Mouse (Mus musculus) left cerebral cortex, adult 9 months (tissue): ENCODE results near the gene Dad1.
A peak's percentile ranks its signal among the peaks of the same experiment; 100 is the strongest.

Source experiments
- DNase-seq, 2 experiments: peaks; one replicate each; pipeline ENCODE4 v3.0.0; 2022; ENCODE audit warnings: low spot score in 2 of 2

The Dad1 gene

GRCm38 (mm10) chr14:54206309-54206708, 47.6 kb downstream of the Dad1 start:
- DNase-seq = no peak

DNA sequence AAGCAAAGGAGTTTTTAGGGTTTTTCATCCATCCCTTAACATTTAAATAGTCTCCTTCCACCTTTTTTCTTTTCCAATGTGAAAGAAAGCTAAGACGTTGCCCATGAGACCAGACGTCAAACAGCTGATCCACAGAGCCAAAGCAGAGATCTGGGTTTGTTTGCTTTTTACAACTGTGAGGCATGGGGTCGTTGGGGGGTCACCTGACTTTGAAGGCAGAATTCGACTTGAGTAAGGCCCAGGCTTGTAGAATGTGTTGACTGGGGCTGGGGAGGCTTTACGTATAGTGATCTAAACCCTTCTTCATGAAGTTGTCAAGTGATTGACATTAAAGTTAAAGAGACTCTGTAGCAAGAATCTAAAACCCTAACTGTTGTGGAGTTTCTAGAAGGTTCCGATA, 48.0 kb downstream of the Dad1 start:
- DNase-seq = no peak

DNA sequence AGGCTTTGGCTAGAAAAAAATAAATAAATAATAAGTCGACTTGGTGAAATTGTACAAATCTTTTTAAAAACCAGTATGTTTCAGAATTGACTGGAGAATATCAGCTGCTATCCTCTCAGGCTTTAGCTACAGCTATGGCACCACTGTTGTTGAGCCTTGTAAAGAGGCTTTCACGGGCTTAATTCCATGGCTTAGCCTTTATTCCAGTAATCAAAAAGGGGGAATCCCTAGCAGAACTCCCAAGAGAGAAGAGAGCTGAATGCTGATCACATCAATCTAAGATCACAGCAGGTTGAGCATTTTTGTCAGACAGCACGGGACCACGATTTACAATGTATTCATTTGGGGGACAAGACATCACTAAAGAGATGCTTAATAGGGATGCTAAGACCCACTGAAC, 49.1 kb downstream of the Dad1 start:
- DNase-seq = no peak

GRCm38 (mm10) chr14:54204311-54204710, 49.6 kb downstream of the Dad1 start:
- no peak for DNase-seq

GRCm38 (mm10) chr14:54203776-54204175, 50.1 kb downstream of the Dad1 start:
- DNase-seq = no peak

DNA sequence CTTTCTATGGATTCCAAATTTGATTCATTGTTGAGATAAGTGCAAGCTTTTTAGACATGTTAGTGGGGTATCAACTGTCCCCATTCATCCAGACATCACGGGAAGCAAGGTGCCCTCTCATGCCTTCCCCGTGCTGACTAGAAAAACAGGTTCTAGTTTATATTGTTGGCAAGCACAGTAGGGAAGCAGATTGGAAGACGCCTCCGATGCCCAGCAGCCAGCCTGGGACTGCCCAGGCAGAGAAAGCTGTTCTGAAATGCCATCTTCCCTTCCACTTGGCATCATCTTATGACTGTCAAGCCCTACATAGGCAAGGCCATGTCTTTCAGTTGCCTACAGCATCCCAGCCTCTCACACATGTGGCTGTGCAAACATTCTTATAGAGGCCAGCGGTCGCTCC, 50.7 kb downstream of the Dad1 start:
- no peak for DNase-seq

GRCm38 (mm10) chr14:54200363-54200762, 53.5 kb downstream of the Dad1 start:
- no peak for DNase-seq

DNA sequence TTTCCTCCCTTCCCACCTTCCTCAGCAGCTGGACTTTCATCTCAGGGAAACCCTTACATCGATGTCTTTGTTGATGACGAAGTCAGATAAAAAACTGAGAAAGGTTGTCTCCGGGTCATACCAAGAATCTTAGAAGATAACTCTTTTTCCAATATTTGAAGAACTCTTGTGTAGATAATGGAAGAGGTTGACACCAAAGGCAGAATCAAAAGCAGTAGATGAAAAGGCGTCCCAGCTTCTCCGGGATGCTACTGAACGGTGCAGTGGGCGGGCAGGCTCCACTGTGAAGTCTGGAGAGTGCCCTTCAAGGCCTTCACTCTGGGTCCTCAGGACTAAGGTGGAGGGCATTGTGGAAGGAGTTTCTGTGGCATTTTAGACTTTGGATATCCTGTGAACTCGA, 54.2 kb downstream of the Dad1 start:
- DNase-seq = no peak

- DNase-seq = no peak
Observed at GRCm38 (mm10) chr14:54197740-54198139, 56.2 kb downstream of the Dad1 start.

GRCm38 (mm10) chr14:54195838-54196423, 58.0 kb downstream of the Dad1 start:
- DNase-seq = peak; percentile 27 to 43

- no peak for DNase-seq
Observed at GRCm38 (mm10) chr14:54193354-54194133, 60.4 kb downstream of the Dad1 start.

DNA sequence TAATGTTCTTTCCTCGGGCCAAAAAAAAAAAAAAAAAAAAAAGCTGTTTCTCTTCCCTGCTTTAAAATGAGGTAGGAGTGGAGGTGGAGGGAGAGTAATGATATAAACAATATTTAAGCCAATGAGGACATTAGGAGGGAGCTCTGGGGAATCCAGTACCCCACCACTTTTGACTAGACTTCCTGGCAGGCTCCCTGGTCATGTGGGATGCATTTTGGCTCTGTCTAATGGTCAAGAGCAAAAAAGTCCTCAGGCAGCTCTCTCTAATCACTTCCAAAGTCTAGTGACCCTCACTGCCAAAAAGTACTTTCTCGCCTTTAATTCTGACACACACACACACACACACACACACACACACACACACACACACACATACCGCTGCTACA, 61.4 kb downstream of the Dad1 start:
- DNase-seq = peak in 1 of 2 experiments; percentile 28

GRCm38 (mm10) chr14:54191594-54192461, 62.1 kb downstream of the Dad1 start:
- peak in 1 of 2 experiments; percentile 38 for DNase-seq

DNA sequence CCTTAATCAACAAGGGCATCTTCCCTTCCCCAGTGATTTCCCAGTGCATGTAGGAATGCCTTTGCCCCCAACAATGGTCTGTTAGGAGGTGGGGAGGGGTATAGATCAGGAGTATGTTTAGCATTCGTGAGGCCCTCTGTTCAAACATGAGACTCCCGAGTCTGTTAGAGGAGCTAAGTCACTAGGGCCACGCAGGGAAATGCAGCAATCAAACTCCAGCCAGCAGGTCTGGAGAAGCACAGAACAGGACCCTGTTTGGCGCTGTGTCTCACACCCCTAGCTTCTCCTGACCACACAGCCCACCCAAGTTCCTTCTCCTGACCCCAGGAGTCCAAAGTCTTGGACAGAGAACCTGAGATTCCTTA, 62.9 kb downstream of the Dad1 start:
- no peak for DNase-seq

DNA sequence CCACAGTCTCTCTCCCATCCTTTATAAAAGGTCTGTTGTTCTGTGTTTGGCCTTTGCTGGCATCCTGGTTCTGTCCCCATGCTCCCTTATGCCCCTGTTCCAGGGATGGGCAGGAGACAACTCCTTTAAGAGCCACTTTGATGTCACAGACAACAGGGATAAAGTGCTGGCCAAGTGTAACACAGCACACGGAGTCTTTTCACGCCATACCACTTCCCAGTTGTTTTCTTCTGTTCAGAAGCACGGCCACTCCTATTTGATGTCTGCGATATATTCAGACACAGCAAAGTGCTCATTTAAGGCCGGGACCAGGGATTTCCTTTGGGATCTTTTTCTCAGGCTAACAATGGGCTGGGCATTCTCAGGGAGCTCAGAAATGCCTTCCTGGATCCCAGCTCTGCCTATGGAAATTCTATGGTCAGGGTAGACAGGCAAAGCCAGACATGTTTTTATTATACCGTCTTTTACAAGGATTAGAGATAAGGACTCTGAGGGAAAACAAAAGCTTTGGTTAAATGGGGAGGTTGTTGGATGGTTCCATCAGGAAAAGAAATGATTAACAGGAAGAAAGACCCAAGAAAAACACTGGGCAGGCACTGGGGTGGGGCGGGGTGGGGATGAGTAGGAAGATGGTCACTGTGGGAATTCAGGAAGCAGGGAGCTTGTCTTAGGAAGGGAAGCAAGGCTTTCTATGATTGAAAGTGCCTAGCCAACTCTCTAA, 63.4 kb downstream of the Dad1 start:
- DNase-seq = no peak

DNA sequence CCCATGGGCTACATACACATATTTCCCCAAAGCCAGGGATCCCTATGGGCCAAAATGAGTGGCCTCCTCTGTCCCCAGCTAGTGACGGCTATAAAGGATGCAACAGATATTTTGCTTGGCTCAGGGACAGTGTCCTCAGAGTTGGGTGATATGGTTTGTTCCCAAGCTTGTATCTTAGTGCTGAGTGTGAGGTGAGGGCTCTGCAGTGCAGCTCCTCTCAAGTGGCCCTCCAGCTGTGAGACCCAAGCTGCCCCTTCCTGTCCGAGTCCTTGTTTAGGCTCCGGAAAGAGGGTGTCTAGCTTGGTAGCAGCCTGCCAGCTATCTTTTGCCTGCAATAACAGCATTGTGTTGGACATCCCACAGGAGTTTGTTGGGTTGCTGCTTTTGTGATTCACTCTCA, 64.6 kb downstream of the Dad1 start:
- DNase-seq = no peak

DNA sequence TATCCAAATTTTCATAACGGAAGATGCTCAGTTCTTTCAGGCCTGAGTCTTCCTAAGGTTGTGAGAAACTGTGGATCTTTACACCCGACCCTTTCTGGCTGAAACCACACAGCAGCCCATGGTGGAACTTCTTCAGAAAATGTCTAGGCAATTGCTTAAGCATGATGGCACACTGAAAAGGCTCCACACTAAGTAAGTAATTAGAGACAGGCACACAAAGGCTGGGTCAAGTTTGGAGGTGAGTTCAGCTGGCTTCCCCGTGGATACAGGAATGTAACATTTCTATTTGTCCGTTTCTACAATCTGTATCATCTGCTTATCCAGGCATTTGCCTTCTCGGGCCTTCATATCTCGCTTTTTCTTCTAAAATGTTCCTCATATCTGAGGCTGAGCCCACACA, 66.7 kb downstream of the Dad1 start:
- no peak for DNase-seq
